Mouse (Mus musculus) small intestine, adult 2 months (tissue): ENCODE data around the gene Kmt5a.

ENCODE experiments used
- CTCF ChIP-seq: fragments of 200-500 bp; IDR thresholded peaks from 2 replicates; pipeline ENCODE4 v1.5.1; 2012; ENCODE audit warnings: low read depth, mild to moderate bottlenecking, control low read depth, inconsistent platforms, low read length, moderate library complexity, mixed read lengths; ENCODE audit not compliant: insufficient replicate concordance, insufficient read length; ENCODE audit errors: extremely low read depth
- POLR2A ChIP-seq: fragments of 200-500 bp; IDR thresholded peaks from 2 replicates; pipeline ENCODE4 v1.6.1; 2012; ENCODE audit warnings: low read depth, mild to moderate bottlenecking, control low read depth, inconsistent platforms, low read length, moderate library complexity

DNA sequence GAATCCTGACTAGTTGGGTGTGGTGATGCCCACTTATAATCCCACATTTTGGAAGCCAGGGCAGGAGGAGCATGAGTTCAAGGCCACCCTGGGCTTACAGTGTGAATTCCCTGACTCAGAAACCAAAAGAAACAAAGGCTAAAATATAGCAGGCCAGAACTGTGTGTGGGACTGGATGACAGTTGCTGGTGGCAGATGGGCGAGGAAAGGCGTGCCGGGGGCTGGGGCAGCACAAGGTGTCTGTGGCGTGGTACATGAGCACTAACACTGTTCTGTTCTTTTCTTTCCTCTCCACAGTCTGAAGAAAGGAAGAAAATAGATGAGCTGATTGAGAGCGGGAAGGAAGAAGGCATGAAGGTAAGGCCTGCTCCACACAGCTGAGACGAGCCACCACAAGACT is 17.0 kb downstream of the Kmt5a start:
- TF ChIP-seq CTCF: no peak
- no peak for TF ChIP-seq POLR2A
